Mouse (Mus musculus): ENCODE measurements around the gene Nt5c1a. TPM values are rescaled to one million over a fixed set of nuclear protein-coding genes. Genes with fewer than 3 reads are reported as not detected.
A peak's percentile ranks its signal among the peaks of the same experiment; 100 is the strongest.
"Not testable (repeated sequence)": the region's sequence is repeated elsewhere in the genome, so short reads cannot be mapped to it uniquely, and the experiment has no call there.

Nt5c1a gene
- 0.31 and 0.46 TPM in 2 replicates for polyA plus RNA-seq (2016; fragmentation: Nextera tagmentation; extraction: Ambion mirVana)

DNA sequence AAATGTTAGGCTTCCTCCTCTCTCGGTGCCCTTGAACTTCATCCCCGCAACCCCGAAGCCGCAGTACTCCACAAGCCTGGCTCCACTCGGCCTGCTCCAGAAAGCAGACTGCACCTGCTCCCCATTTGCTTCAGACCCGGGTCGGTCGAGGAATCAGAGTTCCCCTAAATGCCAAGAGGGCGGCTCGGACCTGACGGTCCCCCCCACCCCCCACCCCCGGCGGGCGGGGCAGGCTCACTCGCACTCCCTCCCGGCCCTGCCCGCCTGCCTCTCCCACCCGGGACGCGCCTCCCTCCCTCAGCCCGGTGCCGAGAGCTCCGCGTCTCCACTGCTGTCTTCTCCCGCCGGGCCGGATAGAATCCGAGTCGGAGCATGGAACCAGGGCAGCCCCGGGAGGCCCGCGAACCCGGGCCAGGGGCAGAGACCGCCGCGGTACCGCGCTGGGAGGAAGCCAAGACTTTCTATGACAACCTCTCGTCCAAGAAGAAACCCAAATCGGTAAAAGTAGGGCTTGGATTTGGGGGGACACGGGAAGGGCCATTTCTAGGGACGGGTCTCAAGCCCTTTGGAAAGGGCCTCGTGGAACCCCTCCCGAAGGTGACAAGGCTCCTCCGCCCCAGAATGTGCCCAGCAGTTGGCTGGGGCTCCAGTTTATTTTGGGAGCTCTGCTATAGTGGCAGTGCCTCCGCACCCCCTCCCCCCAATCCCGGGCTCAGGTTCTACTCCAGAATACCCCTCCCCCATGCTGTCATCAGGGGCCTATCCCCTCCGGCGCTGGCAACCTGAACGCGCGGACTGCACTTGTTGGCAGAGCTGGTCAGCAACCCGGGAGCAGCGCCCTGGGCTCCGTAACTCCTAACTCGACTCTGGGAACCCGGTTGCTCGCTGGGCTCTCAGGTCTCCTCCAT is at the start of gene Nt5c1a:
Gene Nt5c1a (plus strand): TSS at position 319 of the 908 bp plus-strand sequence.
- Histone ChIP-seq H3K9me3 (no peaks in the 10 kb centered on the region), H3K4me3 (peak within 1 kb of the TSS; percentile 66), H3K27ac (peak within 1 kb of the TSS; percentile 67), H3K27me3 (ENCODE audit: insufficient read depth, poor library complexity, severe bottlenecking) (peaks cover 81% of the 10 kb centered on the region), H3K36me3 (no peaks in the 10 kb centered on the region), H3K4me1 (peaks cover 33% of the 10 kb centered on the region)
- no peak for DNase-seq (ENCODE audit: low spot score)
- WGBS, result under 1% methylated on average over 56 of the region's 58 CpGs

GRCm38 (mm10) chr4:123152003-123152402 is 49.3 kb upstream of the Nt5c1a start:
- H3K36me3 ChIP-seq, result no peaks in the 10 kb centered on the region
- no peak overlapping the region for H3K4me3 ChIP-seq
- DNase-seq (ENCODE audit: low spot score), result no peak
- no peaks in the 10 kb centered on the region for H3K4me1 ChIP-seq
- H3K27ac ChIP-seq, result no peak overlapping the region
- 0 out of 2 replicates have a peak, but pooled peaks cover 3% of the 10 kb centered on the region for H3K27me3 ChIP-seq (ENCODE audit: insufficient read depth, poor library complexity, severe bottlenecking)
- 66% methylated on average over 4 of the region's 4 CpGs for WGBS
- no peaks in the 10 kb centered on the region for H3K9me3 ChIP-seq

- H3K4me1 ChIP-seq, result no peaks in the 10 kb centered on the region
- DNase-seq (ENCODE audit: low spot score), result no peak
- no peaks in the 10 kb centered on the region for H3K9me3 ChIP-seq
- 45% methylated on average over 5 of the region's 5 CpGs for WGBS
- H3K4me3 ChIP-seq, result no peak overlapping the region
- H3K27me3 ChIP-seq (ENCODE audit: insufficient read depth, poor library complexity, severe bottlenecking), result 0 out of 2 replicates have a peak, but pooled peaks cover 3% of the 10 kb centered on the region
- H3K27ac ChIP-seq, result no peak overlapping the region
- no peaks in the 10 kb centered on the region for H3K36me3 ChIP-seq
These were observed 48.3 kb upstream of the Nt5c1a start for GRCm38 (mm10) chr4:123152976-123153375.

DNA sequence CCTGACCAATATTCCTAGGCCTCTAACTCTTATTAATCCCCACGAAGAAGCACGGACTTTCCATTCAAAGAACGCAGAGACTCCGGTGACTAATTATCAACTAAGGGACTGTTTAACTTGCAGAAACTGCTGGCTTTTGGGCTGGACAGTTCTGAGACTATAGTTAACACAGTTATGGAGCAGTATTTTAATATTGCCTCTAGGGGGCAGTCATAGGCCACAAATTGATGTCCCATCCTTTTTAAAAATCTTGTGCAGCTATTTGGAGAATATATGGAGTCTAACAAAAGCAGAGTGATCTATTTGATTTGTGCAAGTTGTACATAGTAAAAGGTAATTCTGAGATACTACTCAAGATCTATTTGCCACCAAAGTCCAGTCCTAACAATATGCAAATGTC is 46.3 kb upstream of the Nt5c1a start:
- H3K36me3 ChIP-seq, result no peaks in the 10 kb centered on the region
- WGBS, result 27% methylated on average over 4 of the region's 4 CpGs

DNA sequence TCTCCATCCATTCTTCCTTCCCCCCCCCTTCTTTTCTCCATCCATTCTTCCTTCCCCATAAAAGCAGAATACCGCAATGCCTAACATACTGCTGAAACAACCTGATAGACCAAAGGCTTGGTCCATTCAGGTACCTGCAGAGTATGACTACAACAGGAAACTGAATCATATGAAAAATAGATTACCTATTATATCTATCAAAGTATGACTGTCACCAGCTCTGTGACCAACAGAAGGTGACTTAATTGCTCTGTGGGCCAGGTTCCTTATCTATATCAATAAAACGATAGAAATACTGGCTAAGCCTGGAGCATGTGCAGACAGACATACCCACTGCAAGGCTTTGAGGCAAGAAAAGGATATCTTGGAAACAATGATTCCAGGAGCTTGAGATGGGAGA is 45.9 kb upstream of the Nt5c1a start:
- H3K27ac ChIP-seq, result no peak overlapping the region
- H3K4me3 ChIP-seq, result no peak overlapping the region
- no peaks in the 10 kb centered on the region for H3K4me1 ChIP-seq
- WGBS, result 48% methylated on average over 2 of the region's 2 CpGs
- H3K27me3 ChIP-seq (ENCODE audit: insufficient read depth, poor library complexity, severe bottlenecking), result peaks cover 9% of the 10 kb centered on the region; the same call in 1 of the 2 replicates
- no peak for DNase-seq (ENCODE audit: low spot score)
- no peaks in the 10 kb centered on the region for H3K9me3 ChIP-seq
- no peaks in the 10 kb centered on the region for H3K36me3 ChIP-seq

More for the DNA sequence above, 46.3 kb upstream of the Nt5c1a start:
- no peak overlapping the region for H3K4me3 ChIP-seq
- DNase-seq (ENCODE audit: low spot score), result no peak
- H3K27ac ChIP-seq, result no peak overlapping the region
- H3K27me3 ChIP-seq (ENCODE audit: insufficient read depth, poor library complexity, severe bottlenecking), result 0 out of 2 replicates have a peak, but pooled peaks cover 4% of the 10 kb centered on the region
- no peaks in the 10 kb centered on the region for H3K9me3 ChIP-seq
- no peaks in the 10 kb centered on the region for H3K4me1 ChIP-seq

- no peak overlapping the region for H3K27ac ChIP-seq
- H3K4me1 ChIP-seq, result no peaks in the 10 kb centered on the region
- H3K4me3 ChIP-seq, result no peak overlapping the region
- no peaks in the 10 kb centered on the region for H3K36me3 ChIP-seq
- no peak for DNase-seq (ENCODE audit: low spot score)
- H3K9me3 ChIP-seq, result no peaks in the 10 kb centered on the region
- peaks cover 13% of the 10 kb centered on the region; the same call in 1 of the 2 replicates for H3K27me3 ChIP-seq (ENCODE audit: insufficient read depth, poor library complexity, severe bottlenecking)
These were observed 45.5 kb upstream of the Nt5c1a start for GRCm38 (mm10) chr4:123155840-123156239.

DNA sequence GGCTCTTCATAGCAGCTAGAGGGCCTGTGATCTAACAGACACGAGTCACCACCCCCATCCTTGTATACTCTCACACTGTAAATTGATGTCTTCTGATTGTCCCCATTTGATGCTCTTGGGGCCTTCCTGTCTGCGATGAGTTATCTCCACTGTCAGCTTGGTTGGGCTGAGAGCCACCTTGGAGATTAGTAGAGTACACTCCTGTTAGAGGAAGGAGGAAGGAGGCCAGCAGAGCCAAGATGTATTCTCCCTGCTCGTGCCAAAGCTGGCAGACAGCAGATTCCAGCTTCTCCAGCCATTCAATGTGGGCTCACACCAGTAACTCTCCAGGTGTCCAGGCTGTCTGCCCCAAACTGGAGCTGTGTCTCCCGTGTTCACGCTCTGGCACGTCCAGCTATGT is 40.7 kb upstream of the Nt5c1a start:
- Histone ChIP-seq H3K4me3 (no peak overlapping the region), H3K4me1 (peaks cover 13% of the 10 kb centered on the region), H3K27ac (no peak overlapping the region), H3K9me3 (no peaks in the 10 kb centered on the region), H3K27me3 (ENCODE audit: insufficient read depth, poor library complexity, severe bottlenecking) (peaks cover 37% of the 10 kb centered on the region), H3K36me3 (no peaks in the 10 kb centered on the region)
- DNase-seq (ENCODE audit: low spot score), result no peak
- 76% methylated on average over 6 of the region's 6 CpGs for WGBS

DNA sequence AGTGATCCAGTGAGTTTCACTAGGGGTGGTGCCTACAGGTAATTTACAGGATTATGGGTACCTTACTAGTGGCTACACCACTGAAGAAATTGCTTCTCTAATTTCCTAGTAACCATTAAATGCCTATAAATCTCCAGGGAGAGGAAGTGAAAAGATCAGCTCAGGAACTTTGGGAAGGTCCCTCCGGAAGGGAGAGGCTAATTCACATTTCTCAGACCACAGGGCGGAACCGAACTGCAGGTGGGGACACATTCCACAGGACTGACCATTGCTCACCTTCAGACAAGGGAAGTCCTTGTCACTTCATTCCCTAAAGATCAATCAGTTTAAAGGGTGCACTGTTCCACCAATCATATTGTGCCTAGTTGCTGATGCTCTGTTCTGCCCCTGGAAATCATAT is 40.1 kb upstream of the Nt5c1a start:
- 80% methylated on average over 3 of the region's 3 CpGs for WGBS

GRCm38 (mm10) chr4:123162305-123162917 is 38.9 kb upstream of the Nt5c1a start:
- Histone ChIP-seq H3K36me3 (no peaks in the 10 kb centered on the region), H3K4me3 (peak overlapping the region; percentile 42), H3K4me1 (peaks cover 13% of the 10 kb centered on the region), H3K27me3 (ENCODE audit: insufficient read depth, poor library complexity, severe bottlenecking) (peaks cover 37% of the 10 kb centered on the region), H3K9me3 (no peaks in the 10 kb centered on the region), H3K27ac (no peak overlapping the region)
- 12% methylated on average over 15 of the region's 15 CpGs for WGBS
- no peak for DNase-seq (ENCODE audit: low spot score)

More for the DNA sequence above, 40.1 kb upstream of the Nt5c1a start:
- DNase-seq (ENCODE audit: low spot score); H3K4me3 ChIP-seq; H3K9me3 ChIP-seq; H3K27ac ChIP-seq; H3K36me3 ChIP-seq: not testable (repeated sequence)
- peaks cover 37% of the 10 kb centered on the region for H3K27me3 ChIP-seq (ENCODE audit: insufficient read depth, poor library complexity, severe bottlenecking)
- peaks cover 13% of the 10 kb centered on the region for H3K4me1 ChIP-seq

DNA sequence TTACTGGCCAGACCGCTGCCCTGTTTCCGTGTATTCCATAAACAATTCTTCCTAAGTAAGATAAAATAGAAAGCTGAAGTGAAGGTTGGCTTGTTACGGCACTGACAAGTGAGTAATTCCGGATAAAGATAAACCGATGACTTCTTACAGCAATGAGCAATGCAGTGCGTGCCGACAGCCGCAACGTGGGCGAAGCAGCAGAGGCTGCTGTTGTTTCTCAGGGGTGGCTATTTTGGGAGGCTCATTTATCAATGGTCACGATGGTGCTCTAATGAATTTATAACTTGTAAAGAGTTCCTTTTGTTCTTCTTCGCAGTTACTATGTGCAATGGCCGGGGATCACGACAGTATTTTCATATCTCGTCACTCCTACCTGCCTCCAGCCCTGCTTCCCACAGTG is 37.1 kb upstream of the Nt5c1a start:
- Histone ChIP-seq H3K4me1 (peaks cover 13% of the 10 kb centered on the region), H3K36me3 (no peaks in the 10 kb centered on the region), H3K27me3 (ENCODE audit: insufficient read depth, poor library complexity, severe bottlenecking) (peaks cover 37% of the 10 kb centered on the region), H3K9me3 (0 out of 2 replicates have a peak, but pooled peaks cover 1% of the 10 kb centered on the region), H3K4me3 (no peak overlapping the region), H3K27ac (no peak overlapping the region)
- 51% methylated on average over 15 of the region's 15 CpGs for WGBS
- DNase-seq (ENCODE audit: low spot score), result no peak

DNA sequence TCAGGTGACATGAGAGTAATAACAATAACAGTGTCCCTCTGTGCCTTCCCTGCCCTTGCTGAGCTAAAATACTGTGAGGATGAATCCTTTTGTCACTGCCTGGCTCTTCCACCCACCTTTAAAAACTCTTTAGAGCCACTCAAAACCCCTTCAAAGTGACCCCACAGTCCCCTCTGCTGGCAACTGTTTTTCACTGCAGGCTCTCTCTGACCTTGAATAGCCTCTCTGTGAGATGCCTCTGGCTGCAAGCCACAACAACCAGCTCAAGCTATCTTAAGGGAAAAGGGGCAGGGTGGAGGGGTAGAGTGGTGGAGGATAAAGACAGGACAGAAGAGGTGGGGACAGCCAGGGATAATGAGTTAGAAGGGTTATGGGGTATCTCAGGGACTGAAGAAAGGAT is 29.5 kb upstream of the Nt5c1a start:
- Histone ChIP-seq H3K27me3 (ENCODE audit: insufficient read depth, poor library complexity, severe bottlenecking) (peaks cover 43% of the 10 kb centered on the region), H3K9me3 (0 out of 2 replicates have a peak, but pooled peaks cover 3% of the 10 kb centered on the region), H3K4me1 (peaks cover 3% of the 10 kb centered on the region; the same call in 1 of the 2 replicates), H3K27ac (no peak overlapping the region), H3K36me3 (no peaks in the 10 kb centered on the region), H3K4me3 (no peak overlapping the region)
- no peak for DNase-seq (ENCODE audit: low spot score)

GRCm38 (mm10) chr4:123182328-123183238 is 18.7 kb upstream of the Nt5c1a start, which contains the start of gene Hpcal4:
TSS of gene Hpcal4 (plus strand) at chr4:123183227.
- Histone ChIP-seq H3K4me1 (peaks cover 20% of the 10 kb centered on the region), H3K4me3 (peak within 1 kb of the TSS; percentile 52), H3K27me3 (ENCODE audit: insufficient read depth, poor library complexity, severe bottlenecking) (peaks cover 98% of the 10 kb centered on the region), H3K36me3 (no peaks in the 10 kb centered on the region), H3K27ac (no peak within 1 kb of the TSS; the same call in 1 of the 2 replicates), H3K9me3 (no peaks in the 10 kb centered on the region)
- under 1% methylated on average over 44 of the region's 44 CpGs for WGBS
- peak; percentile 85 for DNase-seq (ENCODE audit: low spot score)
